Mouse (Mus musculus): Measurements from ENCODE around the gene Gps1. TPM values are rescaled to one million over a fixed set of nuclear protein-coding genes. Genes with fewer than 3 reads are reported as not detected.
"Not testable (repeated sequence)": the region's sequence is repeated elsewhere in the genome, so short reads cannot be mapped to it uniquely, and the experiment has no call there.

Gps1 gene
- total RNA-seq, 2 experiments from 2014 or later = 73.0 to 78.0 TPM

GRCm38 (mm10) chr11:120785145-120785544 is 1.1 kb downstream of the Gps1 start:
- no peak for DNase-seq

DNA sequence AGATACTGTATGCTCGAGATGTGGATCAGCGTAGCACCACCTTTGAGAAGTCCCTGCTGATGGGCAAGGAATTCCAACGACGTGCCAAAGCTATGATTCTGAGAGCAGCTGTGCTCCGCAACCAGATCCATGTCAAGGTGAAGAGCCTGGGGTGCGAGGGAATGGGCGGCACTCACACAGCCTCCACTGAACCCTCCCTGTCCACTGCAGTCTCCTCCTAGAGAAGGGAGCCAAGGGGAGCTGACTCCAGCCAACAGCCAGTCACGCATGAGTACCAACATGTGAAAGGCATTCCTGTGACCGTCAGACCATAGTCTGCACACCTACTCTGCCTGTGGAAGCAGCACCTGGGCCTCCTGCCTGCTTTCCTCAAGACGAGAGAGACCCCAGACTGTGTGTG is 4.4 kb downstream of the Gps1 start:
- not testable (repeated sequence) for DNase-seq

DNA sequence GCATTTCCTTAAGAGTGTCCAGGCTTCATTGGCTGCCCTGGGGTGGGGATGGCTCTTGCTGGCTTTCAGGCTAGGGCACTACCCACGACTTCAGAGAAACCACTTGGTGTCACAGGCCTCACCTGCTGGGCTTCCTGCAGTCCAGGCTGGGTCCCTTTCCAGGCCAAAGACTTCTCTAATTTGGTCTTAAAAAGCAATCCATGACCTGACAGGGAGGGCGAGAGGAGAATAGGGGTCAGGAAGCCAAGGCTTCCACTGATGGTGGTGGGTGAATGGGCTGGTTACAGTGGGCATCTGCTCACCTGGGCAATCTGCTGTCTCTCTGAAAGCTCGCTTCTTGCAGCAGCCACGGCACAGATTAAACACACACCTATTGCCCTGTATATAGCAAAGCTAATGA is 5.3 kb downstream of the Gps1 start:
- no peak for DNase-seq

- DNase-seq = no peak
Measured at GRCm38 (mm10) chr11:120789810-120790209, 5.7 kb downstream of the Gps1 start.

DNA sequence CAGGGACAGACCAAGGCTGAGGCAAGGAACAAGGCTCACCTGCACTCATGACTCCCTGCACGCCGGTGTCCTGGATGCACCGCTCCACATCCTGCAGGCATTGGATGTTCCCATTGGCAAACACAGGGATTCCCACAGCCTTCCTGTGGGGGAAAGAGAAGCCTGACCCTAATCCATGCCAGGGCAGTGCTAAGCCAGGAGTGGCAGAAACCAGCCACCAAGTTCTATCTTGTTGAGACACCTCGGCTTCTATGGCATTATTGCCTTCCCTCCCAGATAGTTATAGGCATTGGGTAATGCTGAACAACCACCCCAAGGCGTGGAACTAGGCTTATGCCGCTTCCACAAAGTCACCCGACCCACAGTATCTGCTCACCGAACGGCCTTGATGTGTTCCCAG is 8.6 kb downstream of the Gps1 start:
- DNase-seq = no peak

DNA sequence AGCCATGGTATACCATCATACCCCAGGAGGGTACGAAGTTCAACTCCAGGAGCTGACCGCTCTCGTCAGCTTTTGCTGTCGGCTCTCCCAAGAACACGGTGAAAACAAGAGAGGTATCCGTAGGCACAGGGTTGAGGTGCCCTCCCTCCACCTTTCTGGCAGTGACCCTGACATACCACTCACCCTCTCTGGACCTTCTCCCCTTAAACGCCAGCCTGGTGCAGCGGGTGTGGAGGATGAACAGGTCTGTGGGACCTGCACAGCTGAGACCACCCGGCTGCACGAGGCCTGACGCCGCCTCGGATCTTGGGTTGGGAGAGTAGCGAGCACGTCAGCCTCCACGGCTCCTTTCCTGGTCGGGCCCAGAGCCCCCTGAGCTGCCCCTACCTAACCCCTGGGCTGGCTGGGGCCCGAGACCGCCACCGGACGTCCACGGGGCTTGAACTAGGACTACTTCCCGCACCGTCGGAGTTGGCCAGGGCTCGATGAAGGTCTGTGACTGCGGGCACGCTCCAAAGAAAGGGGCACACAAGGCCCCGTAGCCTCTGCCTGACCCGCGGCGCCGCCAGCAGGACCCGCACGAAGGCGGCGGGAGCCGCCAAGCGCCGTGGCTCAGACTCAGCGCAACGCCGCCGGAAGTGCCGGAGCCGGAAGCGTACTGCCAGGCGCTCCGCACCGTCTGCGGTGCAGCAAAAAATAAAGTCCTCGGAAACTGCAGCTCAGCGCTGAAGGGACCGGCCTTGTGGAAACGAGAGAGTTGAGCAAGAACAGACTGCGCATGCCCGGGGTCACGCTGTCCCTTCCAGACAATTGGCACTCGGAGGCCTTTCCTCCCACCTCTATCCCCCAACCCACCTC is 11.9 kb downstream of the Gps1 start, which contains the start of gene Dus1l:
TSS of gene Dus1l (minus strand) at position 648 of the 858 bp plus-strand sequence.
- peak; percentile 99 for DNase-seq

DNA sequence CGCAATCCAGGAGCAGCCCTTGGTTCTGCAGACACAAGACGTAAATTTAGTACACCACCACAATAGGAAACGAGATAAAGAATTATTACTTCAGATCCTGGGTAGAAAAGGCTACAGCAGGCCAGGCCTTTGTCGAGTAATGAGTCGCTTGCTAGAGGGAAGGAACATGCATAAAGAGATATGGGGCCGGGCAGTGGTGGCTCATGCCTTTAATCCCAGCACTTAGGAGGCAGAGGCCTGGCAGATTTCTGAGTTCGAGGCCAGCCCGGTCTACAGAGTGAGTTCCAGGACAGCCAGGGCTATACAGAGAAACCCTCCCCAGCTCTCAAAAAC is 12.5 kb downstream of the Gps1 start:
- DNase-seq = no peak

- DNase-seq = no peak
Measured at GRCm38 (mm10) chr11:120798244-120798643, 14.2 kb downstream of the Gps1 start.

DNA sequence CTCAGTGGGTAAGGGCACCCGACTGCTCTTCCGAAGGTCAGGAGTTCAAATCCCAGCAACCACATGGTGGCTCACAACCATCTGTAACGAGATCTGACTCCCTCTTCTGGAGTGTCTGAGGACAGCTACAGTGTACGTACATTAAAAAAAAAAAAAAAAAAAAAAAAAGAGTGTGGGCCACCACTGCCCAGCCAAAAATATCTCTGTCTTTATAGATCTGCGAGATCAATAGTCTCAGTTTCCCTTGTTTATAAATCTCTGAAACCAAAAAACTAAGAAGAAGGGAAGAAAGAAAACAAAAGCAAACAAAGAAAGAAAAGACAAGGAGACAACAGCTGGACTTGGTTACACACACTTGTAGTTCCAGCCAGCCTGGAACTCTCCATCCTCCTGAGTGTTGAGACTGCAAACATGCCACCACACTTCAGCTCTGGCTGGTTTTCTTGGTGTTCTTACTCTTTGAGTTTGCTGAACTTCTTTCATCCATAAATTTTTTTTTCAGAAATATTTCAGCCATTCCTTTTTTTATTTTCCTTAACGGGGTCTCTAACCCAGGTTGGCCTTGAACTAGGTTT is 15.3 kb downstream of the Gps1 start:
- DNase-seq = no peak

DNA sequence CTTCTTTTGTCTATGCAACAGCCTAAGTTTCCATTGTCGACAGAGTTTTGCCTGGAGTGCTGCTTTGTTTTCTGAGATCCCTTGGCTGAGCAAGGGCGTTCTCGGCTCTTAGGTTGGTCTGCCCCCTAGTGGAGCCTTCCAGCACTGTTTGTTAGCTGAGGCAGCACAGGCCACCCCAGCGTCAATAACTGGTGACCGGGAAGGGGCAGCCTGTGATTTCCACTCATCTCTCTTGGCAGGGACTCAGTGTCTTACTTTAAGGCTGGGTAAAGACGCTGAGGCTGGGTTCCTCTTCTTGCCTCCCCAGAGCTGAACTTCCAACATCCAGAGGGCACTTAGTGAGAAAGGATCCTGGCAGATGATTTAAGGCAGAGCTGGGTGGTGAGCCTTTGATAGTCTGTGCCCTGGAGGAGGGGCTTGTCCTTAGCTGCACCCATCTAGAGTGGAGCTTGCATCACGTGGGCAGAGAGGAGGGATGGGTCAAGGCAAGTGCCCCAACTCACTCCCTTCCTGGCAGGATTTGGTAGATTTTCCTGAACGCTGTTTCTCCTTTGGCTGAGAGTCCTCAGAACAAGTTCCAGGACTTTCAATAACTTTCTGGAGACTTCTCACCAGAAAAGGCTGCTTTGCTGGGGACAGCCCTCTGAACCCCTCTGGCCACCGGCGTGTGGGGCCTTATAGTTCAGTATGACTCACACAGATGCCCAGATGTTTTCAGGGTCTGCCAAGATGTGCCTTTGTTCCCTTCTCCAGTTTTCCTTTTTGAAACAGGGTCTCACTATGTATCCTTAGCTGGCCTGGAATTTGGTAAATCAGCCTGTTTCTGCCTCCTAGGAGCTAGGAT is 16.2 kb downstream of the Gps1 start:
- DNase-seq = peak; percentile 94

- no peak for DNase-seq
Measured at GRCm38 (mm10) chr11:120804274-120804673, 20.2 kb downstream of the Gps1 start.

GRCm38 (mm10) chr11:120804769-120805168 is 20.7 kb downstream of the Gps1 start:
- no peak for DNase-seq

DNA sequence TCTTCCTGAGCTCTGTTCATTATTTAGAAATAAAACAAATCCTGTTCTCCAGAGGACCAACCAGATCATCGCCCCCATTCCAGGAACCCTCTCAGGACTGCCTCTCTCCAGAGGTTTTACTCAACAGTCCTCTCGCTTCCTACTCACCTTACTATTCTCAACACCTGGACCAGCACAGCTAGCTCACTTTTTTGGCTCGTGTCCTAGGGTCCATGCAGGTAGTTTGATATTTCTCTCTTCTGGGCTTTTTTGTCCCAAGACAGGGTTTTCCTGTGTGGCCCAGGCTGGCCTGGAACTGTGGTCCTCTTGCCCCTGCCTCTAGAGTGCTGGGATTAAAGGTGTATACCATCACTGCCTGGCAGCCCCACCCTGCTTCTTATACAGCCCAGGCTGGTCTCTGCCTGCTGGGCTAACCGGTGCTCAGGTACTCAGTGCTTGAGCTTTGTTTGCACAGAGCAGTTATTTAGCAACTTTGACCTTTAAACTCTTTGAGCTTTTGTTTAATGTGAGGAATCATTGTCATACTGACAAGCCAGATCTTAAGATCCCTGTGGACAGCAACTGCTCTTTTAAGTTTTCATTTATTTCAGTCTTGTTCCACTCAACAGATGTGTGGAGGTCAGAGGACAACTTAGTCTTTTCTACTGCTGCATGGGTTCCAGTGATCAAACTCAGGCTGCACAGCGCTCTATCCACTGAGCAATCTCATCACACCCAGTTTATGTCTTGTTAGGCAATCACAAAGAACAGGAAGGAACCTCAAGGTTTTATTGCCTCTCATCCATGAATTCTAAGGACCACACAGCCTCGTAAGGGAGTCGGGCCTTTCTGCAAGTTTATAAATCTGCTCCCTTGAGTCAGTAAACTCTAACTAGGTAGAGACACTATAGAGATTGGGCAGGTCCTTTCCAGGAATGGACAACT is 21.6 kb downstream of the Gps1 start:
- no peak for DNase-seq

DNA sequence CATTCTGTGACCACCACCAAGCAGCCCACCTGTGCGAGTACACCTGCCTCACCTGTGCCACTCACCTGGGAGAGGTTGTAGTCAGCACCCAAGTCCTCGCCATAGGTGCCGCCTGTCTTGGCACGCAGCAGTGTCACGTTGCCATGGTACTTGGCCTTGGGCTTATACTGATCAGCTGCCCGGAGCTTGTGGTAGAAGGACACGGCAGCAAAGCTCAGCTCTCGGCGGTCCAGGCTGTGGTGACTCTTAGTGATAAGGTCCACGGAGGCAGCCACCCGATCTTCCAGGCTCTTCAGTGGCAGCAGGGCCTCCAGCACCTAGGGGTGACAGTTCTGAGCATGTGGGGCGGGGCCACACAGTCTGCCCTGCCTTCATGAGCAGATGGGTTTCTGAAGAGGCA is 23.9 kb downstream of the Gps1 start:
- DNase-seq = no peak

- no peak for DNase-seq
Measured at GRCm38 (mm10) chr11:120812068-120812467, 28.0 kb downstream of the Gps1 start.

DNA sequence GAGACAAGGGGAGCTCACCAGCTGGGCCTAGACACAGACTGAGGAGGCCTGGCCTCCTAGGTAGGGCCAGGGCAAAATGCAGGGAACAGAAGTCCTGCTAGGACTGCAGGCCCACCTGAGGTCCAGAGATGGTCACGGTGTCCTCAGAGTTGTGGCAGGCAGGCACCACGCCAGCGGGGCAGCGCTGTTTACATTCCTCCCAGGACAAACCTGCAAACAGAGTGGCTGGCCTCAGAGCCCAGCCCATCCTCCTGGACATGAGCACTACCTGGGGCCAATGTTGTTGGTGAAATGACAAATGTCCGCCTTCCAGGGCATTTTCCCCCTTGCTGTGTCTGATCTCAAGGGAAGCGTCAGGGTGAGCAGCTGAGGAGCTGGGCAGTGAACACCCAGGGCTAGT is 33.3 kb downstream of the Gps1 start:
- no peak for DNase-seq

DNA sequence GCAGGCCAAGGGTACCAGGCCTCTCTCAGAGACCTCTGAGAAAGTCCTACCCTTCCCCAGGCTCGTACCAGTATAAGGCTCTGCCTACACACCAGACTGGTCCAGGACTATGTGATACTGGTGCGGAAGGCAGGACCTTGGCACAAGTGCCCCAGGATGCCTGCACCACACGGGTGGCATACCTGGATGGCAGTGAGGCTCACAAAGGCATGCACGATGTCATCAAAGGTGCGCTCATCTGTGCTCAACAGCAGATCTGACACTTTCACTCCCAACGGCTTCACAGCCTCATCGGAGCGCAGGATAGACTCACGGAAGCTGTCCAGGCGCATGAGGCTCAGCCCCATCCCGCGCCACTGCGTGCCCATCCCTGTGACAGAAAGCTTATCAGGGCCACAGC is 34.2 kb downstream of the Gps1 start:
- no peak for DNase-seq

DNA sequence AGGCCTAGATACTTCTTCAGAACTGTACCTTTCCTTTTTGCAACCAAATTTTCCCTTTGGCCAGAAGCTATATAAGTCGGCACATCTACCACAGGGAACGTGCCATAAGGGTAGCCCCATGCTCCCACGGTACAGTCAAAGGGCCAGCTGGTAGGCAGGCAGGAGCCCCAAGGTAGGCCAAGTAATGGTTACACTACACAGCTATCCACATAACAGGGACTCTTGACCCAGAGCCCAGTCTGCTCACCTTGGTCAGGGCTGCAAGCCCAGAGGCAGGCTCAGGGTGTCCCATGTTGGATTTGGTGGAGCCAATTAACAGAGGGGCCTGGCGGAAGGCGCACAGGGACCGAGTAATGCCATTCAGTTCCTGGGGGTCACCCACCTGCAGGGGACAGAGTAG is 35.5 kb downstream of the Gps1 start:
- no peak for DNase-seq

DNA sequence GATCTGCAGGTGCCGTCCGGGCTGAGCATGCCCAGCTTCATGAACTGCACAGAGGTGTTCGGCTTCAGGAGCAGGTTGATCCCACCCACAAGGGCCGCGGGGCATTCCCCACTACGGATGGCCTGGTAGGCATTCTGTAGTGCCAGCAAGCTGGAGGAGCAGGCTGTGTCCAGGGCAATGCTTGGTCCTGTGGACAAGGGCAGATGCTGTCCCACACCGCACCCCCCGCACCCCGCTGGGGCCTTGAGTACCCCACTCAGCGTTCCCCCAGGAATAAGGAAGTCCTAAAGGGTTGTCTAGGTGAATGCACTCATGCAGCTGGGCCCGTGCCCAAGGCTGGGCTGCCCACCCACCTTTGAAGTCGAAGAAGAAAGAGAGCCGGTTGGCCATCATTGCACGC is 36.5 kb downstream of the Gps1 start:
- DNase-seq = no peak

DNA sequence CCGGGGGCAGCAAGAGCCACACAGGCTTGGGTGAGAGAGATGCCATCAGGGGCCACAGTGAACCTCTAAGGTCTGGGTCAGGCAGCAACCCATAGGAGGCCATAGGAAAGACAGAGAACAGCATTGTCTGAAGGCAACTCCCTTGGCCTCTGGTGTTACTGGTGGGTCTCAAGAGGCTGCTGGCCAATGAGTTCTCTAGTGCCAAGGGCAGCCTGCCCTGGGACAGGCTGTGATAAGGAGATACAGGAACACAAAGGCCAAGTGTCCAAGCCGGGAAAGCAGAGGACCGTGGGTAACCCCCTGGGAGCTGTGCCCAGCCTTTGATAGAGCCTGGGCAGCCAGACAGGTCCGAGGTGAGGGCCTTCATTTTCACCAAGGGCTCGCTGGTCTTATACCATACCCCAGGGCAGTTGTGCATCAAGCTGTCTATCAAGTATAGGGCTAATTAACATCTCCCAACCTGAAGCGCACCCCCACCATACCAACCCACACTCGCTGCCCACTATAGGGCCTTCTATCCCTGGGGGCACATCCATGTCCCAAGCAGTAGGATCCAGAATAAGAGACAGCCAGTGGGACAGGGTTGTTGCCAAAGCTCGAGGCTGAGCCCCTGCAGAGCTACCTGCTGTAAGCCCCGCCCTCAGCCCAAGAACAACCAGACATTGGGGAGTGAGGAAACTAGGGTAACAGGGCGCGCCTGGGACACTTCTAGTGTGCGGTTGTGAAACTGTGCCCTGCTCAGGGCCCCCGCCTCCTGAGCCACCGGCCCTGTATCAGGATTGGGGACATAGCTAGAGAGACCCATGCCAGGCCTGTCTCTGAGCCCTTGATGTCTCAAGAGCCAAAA is 37.2 kb downstream of the Gps1 start:
- peak; percentile 66 for DNase-seq

GRCm38 (mm10) chr11:120822321-120822720 is 38.2 kb downstream of the Gps1 start:
- DNase-seq = no peak

Data from heart, postnatal 4 days (tissue).